Mouse (Mus musculus): ENCODE data around the gene Ugcg. TPM values are rescaled to one million over a fixed set of nuclear protein-coding genes. Genes with fewer than 3 reads are reported as not detected.

Ugcg gene
- total RNA-seq, 2 experiments from 2014 or later: 10.2 to 10.4 TPM

- DNase-seq: no peak
- intact Hi-C loops (cut with DNase I; ENCODE audit: low total_unique reads): loop anchor here (5.0 kb wide), 1 partner anchor 90 kb away; no protein-coding TSS in a partner anchor
Measured at GRCm38 (mm10) chr4:59187289-59187688, 1.8 kb upstream of the Ugcg start.

DNA sequence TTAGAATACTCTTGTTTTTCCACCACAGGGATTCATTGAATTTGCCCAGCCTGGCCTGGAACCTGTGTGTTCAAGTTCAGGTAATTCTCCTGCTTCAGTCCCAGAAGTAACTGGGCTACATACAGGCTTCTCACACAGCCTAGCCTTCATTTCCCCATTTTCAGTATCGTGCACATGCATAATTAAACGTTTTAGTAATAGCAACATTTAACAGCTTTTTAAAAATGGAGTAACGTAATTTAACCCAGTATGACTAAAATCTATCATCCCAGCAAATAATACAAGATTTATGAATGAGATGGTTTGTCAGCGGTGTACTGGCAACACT lies 619 bp upstream of the Ugcg start:
- intact Hi-C loops (cut with DNase I; ENCODE audit: low total_unique reads): loop anchor here (5.0 kb wide), 1 partner anchor 91 kb away; no protein-coding TSS in a partner anchor
- DNase-seq: no peak

DNA sequence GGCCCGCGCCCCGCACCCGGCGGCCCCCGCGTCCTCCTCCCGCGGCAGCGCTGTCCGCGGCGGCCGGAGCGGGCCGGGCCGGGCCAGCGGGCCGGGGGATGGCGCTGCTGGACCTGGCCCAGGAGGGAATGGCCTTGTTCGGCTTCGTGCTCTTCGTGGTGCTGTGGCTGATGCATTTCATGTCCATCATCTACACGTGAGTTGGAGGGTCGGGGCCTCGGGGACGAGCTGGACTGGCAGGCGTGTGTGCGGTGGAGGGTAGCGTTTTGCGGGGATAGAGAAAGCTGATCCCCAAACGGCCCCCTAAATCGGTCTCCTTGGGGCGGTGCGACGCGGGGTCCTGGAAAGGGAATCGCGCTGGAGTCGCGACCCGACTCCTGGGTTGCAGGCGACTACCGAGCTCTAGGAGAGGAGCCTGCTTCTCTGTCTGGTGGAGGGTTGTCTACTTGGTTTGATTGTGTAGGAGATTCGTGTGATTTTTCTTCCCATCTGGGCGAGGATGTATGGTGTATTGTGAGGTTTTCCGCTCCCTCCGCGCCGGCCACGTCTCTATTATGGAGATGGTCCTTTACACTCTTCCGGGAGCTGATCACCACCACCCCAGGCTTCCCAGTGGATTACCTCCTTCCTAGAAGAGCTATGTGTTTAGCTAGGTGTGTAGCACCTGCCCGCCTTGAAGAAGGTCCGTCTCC lies 635 bp downstream of the Ugcg start:
- intact Hi-C loops (cut with DNase I; ENCODE audit: low total_unique reads): loop anchor here (5.0 kb wide), 1 partner anchor 92 kb away; no protein-coding TSS in a partner anchor
- DNase-seq: no peak

DNA sequence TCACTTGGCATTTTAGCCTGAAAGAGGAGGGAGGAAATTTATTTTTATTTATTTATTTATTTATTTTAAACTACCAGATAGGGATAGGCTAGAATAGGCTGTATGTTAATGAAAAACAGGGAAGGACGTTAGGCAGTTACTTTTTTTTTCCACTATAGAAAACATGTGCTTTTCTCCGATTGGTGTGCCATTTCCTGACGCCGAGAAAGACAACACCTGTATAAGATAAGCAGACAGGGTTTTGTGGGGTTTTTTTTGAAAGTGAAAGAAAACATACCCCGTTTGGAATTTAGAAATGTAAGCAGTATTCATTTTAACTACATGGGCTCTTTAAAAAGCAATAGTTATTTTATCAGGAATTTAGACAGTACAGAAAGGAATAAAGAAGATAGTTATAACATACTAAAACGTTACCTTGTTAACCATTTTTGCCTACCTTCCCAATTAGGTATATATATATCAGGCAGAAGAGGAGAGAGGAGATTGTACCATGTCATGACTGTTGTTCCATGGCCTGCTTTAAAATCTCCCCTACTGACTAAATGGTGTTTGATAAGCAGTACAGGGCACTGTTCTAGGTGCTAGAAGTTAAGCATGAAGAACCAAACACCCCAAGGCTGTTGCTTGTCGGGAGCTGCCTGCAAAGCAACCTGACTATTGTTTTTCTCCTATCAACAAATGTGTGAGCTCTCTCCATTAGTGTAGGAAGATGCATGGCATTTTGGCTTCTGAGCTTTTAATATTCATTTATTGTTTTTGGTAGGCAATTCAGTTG lies 1.8 kb downstream of the Ugcg start:
- intact Hi-C loops (cut with DNase I; ENCODE audit: low total_unique reads): no loop called here
- no peak for DNase-seq

DNA sequence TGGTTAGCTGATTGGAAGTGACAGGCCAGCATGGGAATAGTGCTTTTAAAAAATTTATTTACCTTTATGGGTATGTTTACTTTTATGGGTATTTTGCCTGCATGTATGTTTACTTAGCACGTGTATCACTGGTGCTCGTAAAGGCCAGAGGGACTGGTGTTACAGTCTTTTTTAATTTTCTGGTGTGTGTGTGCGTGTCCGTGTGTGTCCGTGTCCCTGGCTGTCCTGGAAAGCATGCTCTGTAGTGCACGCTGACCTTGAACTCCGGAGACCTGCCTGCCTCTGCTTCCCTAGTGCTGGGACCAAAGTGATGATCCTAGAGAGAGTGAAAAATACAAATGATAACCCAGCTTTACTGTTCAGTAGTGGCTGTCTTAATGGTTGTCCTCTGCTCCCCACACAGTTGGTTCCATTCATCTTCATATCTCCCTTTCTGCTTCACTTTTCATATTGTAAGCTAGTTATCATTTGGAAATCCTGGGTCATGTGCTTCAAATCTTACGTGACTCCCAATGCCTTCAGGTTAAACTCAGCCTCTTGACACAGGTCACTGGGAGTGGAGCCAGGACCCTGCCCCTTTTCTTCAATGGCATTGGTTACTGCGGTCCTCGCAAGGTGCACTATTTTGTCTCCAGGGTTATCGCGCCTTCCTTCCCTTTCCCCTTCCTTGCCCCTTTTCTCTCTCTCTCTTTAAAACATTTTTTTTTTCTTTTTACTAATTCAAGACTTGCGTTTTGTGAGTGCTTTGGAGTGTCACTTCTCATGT lies 5.9 kb downstream of the Ugcg start:
- intact Hi-C loops (cut with DNase I; ENCODE audit: low total_unique reads): no loop called here
- DNase-seq: no peak

DNA sequence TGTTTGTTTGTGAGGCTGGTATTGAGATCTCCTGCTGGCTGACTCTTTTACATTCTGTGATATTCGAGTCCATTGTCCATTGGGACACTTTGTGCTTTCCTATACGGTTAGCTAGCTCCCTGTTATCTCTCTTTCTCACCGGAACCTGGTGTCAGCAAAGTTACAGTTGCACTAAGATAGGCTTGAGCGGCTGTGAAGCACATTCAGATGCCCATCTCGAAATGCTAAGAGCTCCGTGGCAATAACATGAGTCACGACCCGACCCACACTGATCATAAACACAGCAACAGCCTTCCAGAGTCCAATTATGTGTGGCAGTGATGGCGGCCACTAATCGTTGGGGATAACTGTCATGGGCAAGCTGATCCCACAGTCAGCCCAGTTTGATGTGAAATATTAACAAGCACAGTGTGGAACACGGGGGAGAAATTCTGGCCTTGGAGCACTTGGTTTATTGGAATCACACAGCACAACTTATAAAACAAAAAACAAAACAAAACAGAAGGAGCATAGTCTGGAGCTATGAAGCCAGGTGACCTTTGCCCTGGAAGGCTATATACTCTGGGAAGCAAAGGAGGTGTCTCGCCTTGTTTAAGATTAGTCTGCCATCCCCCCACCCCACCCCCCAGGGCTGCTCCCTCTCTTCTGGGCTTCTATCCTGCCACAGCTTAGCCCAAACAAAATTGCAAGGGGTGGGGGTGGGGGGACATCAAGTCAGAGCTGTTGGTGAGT lies 7.5 kb downstream of the Ugcg start:
- intact Hi-C loops (cut with DNase I; ENCODE audit: low total_unique reads): no loop called here
- no peak for DNase-seq

GRCm38 (mm10) chr4:59197078-59197424 lies 8.0 kb downstream of the Ugcg start:
- DNase-seq: no peak
- intact Hi-C loops (cut with DNase I; ENCODE audit: low total_unique reads): no loop called here

- intact Hi-C loops (cut with DNase I; ENCODE audit: low total_unique reads): no loop called here
- DNase-seq: no peak
Measured at GRCm38 (mm10) chr4:59197462-59197861, 8.4 kb downstream of the Ugcg start.

- intact Hi-C loops (cut with DNase I; ENCODE audit: low total_unique reads): no loop called here
- peak; percentile 58 for DNase-seq
Measured at GRCm38 (mm10) chr4:59199341-59199740, 10.3 kb downstream of the Ugcg start.

GRCm38 (mm10) chr4:59199805-59200204 lies 10.7 kb downstream of the Ugcg start:
- intact Hi-C loops (cut with DNase I; ENCODE audit: low total_unique reads): loop anchor here (5.0 kb wide), 1 partner anchor 42 kb away; no protein-coding TSS in a partner anchor
- no peak for DNase-seq

DNA sequence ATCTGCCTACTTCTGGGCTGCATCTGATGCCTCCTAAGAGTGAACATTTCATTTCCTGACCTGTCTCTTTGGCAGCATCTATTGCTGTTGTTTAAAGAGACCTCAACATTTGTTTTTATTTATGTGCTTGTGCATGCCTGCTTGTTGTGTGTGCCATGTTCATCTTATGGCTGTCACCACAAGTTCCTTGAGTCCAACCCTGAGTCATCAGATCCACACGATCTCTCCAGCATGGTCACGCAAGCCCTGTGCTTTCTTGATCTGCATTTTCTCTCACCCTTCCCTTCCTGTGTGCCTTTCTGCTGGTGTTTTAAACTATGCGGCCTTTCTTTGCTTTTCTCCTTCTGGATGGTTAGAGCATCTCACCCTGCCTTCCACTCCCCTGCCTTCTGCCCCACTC lies 11.6 kb downstream of the Ugcg start:
- DNase-seq: no peak
- intact Hi-C loops (cut with DNase I; ENCODE audit: low total_unique reads): loop anchor here (5.0 kb wide), 1 partner anchor 42 kb away; no protein-coding TSS in a partner anchor

- intact Hi-C loops (cut with DNase I; ENCODE audit: low total_unique reads): loop anchor here (5.0 kb wide), 1 partner anchor 38 kb away; no protein-coding TSS in a partner anchor
- DNase-seq: no peak
Measured at GRCm38 (mm10) chr4:59204616-59205015, 15.6 kb downstream of the Ugcg start.

DNA sequence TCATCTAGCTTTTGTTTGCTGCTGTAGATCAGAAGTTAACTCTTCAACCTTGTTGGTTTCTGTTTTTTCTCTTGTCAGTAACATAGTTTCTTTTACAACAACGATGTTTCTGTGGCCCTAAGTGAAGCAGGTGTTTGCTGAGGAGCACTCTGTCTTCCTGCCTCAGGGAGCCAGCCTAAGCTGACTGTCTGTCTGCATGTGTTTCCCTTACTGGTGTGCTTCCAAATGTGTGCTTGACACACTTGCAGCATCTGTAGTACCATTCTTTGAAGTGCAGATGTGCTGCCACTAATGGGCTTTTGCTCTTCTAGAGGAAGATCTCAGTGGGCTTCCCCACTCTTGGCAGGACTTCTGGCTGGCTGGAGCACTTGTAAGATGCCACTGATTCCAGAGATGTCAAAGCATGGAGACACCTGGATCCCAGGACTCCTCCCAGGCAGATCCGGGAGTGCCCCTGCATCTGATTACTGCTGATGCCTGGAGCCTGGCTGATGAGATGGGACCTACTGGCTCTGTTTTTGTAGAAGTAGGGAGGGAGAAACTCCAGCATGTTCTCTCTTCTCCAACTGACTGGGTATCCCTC lies 16.8 kb downstream of the Ugcg start:
- DNase-seq: no peak
- intact Hi-C loops (cut with DNase I; ENCODE audit: low total_unique reads): no loop called here

DNA sequence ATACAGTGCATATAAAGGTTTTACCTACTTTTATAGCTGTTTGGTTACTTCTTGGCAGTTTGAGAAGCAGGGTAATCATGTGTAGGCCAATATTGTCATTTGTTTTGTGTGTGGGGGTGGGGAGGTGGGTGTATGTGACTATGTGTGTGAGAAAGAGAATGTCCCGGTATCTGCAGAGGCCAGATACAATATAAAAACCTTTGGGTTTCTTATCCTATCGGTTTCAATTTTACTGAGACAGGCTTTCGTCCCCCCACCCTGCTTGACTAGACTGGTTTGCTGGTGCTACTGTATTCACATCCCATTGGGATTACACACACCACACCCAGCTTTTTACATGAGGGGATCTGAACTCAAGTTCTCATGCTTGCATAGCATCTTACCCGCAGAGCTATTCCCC lies 17.5 kb downstream of the Ugcg start:
- intact Hi-C loops (cut with DNase I; ENCODE audit: low total_unique reads): no loop called here
- DNase-seq: no peak

GRCm38 (mm10) chr4:59208607-59209006 lies 19.6 kb downstream of the Ugcg start:
- intact Hi-C loops (cut with DNase I; ENCODE audit: low total_unique reads): no loop called here
- DNase-seq: no peak

DNA sequence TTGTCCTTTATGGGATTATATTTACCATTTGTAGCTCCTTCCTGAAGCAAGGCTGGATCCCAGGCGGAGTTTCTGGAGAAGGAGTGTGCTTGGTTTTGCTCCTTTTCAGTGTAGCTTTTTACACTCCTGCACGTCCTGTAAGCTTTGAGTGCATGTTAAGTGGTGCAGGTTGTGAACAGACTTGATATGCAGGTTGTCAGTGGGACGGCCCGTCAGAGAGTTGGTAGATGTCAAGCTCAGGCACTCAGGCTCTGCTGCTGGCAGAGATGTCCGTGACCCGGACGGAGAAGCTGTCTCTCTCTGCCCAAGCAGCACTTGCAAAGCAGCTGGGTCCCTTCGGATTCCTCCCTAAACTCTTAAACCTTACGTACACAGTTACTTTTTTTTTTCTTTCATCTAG lies 22.1 kb downstream of the Ugcg start:
- DNase-seq: no peak
- intact Hi-C loops (cut with DNase I; ENCODE audit: low total_unique reads): no loop called here

- DNase-seq: no peak
- intact Hi-C loops (cut with DNase I; ENCODE audit: low total_unique reads): no loop called here
Measured at GRCm38 (mm10) chr4:59213833-59214232, 24.8 kb downstream of the Ugcg start.

GRCm38 (mm10) chr4:59214695-59215094 lies 25.6 kb downstream of the Ugcg start:
- intact Hi-C loops (cut with DNase I; ENCODE audit: low total_unique reads): no loop called here
- no peak for DNase-seq

- DNase-seq: no peak
- intact Hi-C loops (cut with DNase I; ENCODE audit: low total_unique reads): no loop called here
Measured at GRCm38 (mm10) chr4:59215585-59215984, 26.5 kb downstream of the Ugcg start.
